Mouse (Mus musculus) cerebellum, adult 9-10 months (tissue): ENCODE data around the gene Herc3.
A peak's percentile ranks its signal among the peaks of the same experiment; 100 is the strongest.
"Not testable (repeated sequence)": the region's sequence is repeated elsewhere in the genome, so short reads cannot be mapped to it uniquely, and the experiment has no call there.

ENCODE experiments used
- DNase-seq: peaks from one replicate; pipeline ENCODE4 v3.0.0; 2022

The Herc3 gene

GRCm38 (mm10) chr6:58862446-58862993, 31.3 kb downstream of the Herc3 start:
- peak; percentile 73 for DNase-seq

- peak; percentile 69 for DNase-seq
Measured at GRCm38 (mm10) chr6:58863631-58864235, 32.5 kb downstream of the Herc3 start.

- not testable (repeated sequence) for DNase-seq
Measured at GRCm38 (mm10) chr6:58867858-58868257, 36.6 kb downstream of the Herc3 start.

GRCm38 (mm10) chr6:58879572-58879971, 48.3 kb downstream of the Herc3 start:
- peak; percentile 76 for DNase-seq

- no peak for DNase-seq
Measured at GRCm38 (mm10) chr6:58879987-58880386, 48.7 kb downstream of the Herc3 start.

GRCm38 (mm10) chr6:58880861-58881260, 49.6 kb downstream of the Herc3 start:
- no peak for DNase-seq

- DNase-seq: no peak
Measured at GRCm38 (mm10) chr6:58881363-58881762, 50.1 kb downstream of the Herc3 start.

GRCm38 (mm10) chr6:58882271-58882670, 51.0 kb downstream of the Herc3 start:
- DNase-seq: no peak

- DNase-seq: no peak
Measured at GRCm38 (mm10) chr6:58889917-58890316, 58.7 kb downstream of the Herc3 start.

- no peak for DNase-seq
Measured at GRCm38 (mm10) chr6:58893307-58893706, 62.0 kb downstream of the Herc3 start.

GRCm38 (mm10) chr6:58894994-58895393, 63.7 kb downstream of the Herc3 start:
- no peak for DNase-seq

- DNase-seq: no peak
Measured at GRCm38 (mm10) chr6:58896648-58897047, 65.4 kb downstream of the Herc3 start.

GRCm38 (mm10) chr6:58899076-58899475, 67.8 kb downstream of the Herc3 start:
- DNase-seq: peak; percentile 79

- DNase-seq: no peak
Measured at GRCm38 (mm10) chr6:58900536-58900935, 69.3 kb downstream of the Herc3 start.

GRCm38 (mm10) chr6:58903171-58903570, 71.9 kb downstream of the Herc3 start:
- DNase-seq: peak; percentile 67

GRCm38 (mm10) chr6:58904551-58904950, 73.3 kb downstream of the Herc3 start:
- peak; percentile 65 for DNase-seq

GRCm38 (mm10) chr6:58906852-58907261, 75.6 kb downstream of the Herc3 start, which contains the start of gene Nap1l5:
Gene Nap1l5, minus strand, starts transcription at chr6:58907076.
- peak; percentile 88 for DNase-seq

GRCm38 (mm10) chr6:58907336-58907735, 76.1 kb downstream of the Herc3 start:
- DNase-seq: peak; percentile 78

GRCm38 (mm10) chr6:58907791-58908190, 76.5 kb downstream of the Herc3 start:
- no peak for DNase-seq

GRCm38 (mm10) chr6:58912842-58913241, 81.6 kb downstream of the Herc3 start:
- DNase-seq: no peak

- DNase-seq: no peak
Measured at GRCm38 (mm10) chr6:58913551-58913950, 82.3 kb downstream of the Herc3 start.

GRCm38 (mm10) chr6:58913971-58914370, 82.7 kb downstream of the Herc3 start:
- no peak for DNase-seq

GRCm38 (mm10) chr6:58916498-58916897, 85.2 kb downstream of the Herc3 start:
- no peak for DNase-seq

- no peak for DNase-seq
Measured at GRCm38 (mm10) chr6:58920735-58921134, 89.5 kb downstream of the Herc3 start.

GRCm38 (mm10) chr6:58921623-58922022, 90.4 kb downstream of the Herc3 start:
- DNase-seq: peak; percentile 66
